Mouse (Mus musculus) hematopoietic stem cell, adult 5-6 weeks (primary cell): Measurements from ENCODE around the gene Ubxn6. TPM values are rescaled to one million over a fixed set of nuclear protein-coding genes. Genes with fewer than 3 reads are reported as not detected.
"Not testable (repeated sequence)": the region's sequence is repeated elsewhere in the genome, so short reads cannot be mapped to it uniquely, and the experiment has no call there.

Source experiments
- ATAC-seq, 2 experiments: fragments of 125-278 bp in 1 of 2; replicated peaks in 1 of 2; 2 replicates each; pipeline ENCODE4 v1.8.0; 2016 to 2017; ENCODE audit warnings: inconsistent platforms in 2 of 2, mild to moderate bottlenecking in 2 of 2, moderate number of reproducible peaks in 2 of 2, low read depth in 1 of 2, moderate TSS enrichment in 1 of 2; ENCODE audit not compliant: low FRiP score in 2 of 2, poor library complexity in 2 of 2, severe bottlenecking in 2 of 2, insufficient read depth in 1 of 2, low TSS enrichment in 1 of 2
- total RNA-seq: library from RNA; stranded (forward); fragments of 172-1452, 232-1000 nt; gene quantifications from 2 replicates; pipeline ENCODE4 v1.2.3, GENCODE M21; 2017

The Ubxn6 gene
- total RNA-seq, 1 experiment from 2014 or later = 22.1 TPM

- ATAC-seq = not testable (repeated sequence)
Measured at GRCm38 (mm10) chr17:56104821-56105220, 30.0 kb upstream of the Ubxn6 start.

DNA sequence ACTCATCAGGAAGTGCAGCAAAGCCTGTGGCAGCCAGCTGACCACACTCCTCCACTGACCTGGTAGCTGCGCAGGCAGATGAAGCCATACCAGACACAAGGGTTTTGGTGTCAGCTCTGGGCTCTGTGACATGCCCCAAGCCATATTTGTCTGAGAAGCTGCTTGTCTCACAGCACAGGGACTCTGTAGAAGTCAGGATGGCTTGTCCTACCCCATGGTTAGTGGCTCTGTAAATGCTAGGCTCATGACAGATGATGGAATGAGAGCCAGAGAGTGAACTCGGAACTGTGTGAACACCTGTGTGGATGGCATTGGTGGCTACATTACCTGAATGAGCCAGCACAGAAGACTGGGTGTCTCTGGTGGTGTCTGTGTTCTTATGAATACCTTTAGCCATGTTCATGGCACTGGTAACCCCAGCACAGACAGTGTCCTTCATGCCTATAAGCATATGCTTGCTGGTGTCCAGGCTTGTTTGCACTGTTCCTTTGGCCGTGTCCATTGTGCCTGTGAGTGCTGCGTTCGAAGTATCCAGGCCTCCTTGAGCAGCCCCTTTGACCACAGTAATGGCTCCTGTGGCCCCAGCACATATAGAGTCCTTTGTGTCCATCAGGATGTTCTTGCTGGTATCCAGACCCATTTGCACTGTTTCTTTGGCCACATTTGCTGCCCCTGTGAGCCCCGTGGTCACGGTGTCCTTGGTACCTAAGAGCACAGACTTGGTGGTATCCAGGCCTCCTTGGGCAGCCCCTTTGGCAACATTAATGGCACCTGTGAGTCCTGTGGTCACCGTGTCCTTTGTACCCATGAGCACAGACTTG, 28.8 kb upstream of the Ubxn6 start:
- no peak for ATAC-seq

GRCm38 (mm10) chr17:56102927-56103326, 28.1 kb upstream of the Ubxn6 start:
- no peak for ATAC-seq

DNA sequence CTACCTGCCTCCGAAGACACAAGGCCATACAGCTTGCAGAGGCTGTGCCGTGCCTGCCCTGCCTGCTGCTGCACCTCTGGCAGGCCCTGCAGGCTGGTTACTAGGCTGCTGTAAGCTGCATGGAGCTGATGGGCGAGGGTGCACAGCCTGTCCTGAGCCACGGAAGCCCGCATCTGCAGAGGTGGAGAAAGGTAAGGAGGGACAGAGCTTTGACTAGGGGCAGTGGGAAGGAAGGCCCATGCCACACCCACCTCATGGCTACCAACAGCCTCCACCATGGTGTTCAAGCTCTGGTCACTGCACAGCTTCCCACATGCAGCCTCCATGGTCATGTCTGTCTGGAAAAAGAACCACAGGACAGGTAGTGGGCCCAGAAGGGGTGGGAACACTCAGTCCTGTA, 27.3 kb upstream of the Ubxn6 start:
- ATAC-seq = no peak

DNA sequence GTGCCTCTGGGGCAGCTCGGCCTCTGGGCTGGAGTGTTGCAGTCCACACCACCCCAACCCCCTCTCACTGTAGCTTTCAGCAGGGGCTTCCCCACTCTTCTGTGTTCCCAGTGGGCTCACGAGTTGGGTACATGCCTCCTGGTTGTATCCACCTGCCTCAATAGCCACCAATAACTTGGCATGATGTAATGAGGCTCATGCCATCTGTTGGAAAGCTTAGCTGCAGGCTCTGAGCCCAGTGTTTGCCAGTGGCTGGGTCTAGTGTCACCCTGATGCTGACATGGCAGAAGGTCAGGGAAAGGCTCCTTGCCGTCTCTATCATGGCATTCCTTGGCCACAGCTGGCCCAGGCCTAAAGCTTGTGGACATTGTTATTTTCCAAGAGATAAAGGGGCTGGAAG, 26.0 kb upstream of the Ubxn6 start:
- no peak for ATAC-seq

- no peak for ATAC-seq
Measured at GRCm38 (mm10) chr17:56098711-56099572, 24.1 kb upstream of the Ubxn6 start.

- ATAC-seq = no peak
Measured at GRCm38 (mm10) chr17:56098180-56098579, 23.4 kb upstream of the Ubxn6 start.

- no peak for ATAC-seq
Measured at GRCm38 (mm10) chr17:56096883-56097282, 22.1 kb upstream of the Ubxn6 start.

- ATAC-seq = no peak
Measured at GRCm38 (mm10) chr17:56092794-56093193, 18.0 kb upstream of the Ubxn6 start.

DNA sequence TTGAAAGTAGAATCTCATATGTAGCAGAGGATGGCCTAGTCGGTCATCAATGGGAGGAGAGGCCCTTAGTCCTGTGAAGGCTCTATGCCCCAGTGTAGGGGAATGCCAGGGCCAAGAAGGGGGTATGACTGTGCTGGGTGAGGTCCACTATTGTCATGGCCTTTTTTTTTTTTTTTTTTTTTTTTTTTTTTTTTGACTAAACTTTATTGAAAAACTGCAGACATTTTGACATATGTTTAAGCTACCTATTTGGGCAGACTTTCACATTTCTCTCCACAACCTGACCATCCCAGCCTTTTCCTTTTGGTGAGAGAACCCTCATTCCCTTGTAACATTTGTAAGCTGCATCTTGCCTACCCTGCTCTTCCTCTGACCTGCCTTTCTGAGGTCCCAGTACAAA, 17.5 kb upstream of the Ubxn6 start:
- ATAC-seq = no peak

GRCm38 (mm10) chr17:56080781-56081585, 6.2 kb upstream of the Ubxn6 start:
- no peak for ATAC-seq

- ATAC-seq = no peak
Measured at GRCm38 (mm10) chr17:56079921-56080320, 5.1 kb upstream of the Ubxn6 start.

GRCm38 (mm10) chr17:56078880-56079795, 4.3 kb upstream of the Ubxn6 start, which contains the start of gene Hdgfl2:
Gene Hdgfl2 (plus strand): TSS chr17:56079634.
- peak; percentile 82 to 84 for ATAC-seq

DNA sequence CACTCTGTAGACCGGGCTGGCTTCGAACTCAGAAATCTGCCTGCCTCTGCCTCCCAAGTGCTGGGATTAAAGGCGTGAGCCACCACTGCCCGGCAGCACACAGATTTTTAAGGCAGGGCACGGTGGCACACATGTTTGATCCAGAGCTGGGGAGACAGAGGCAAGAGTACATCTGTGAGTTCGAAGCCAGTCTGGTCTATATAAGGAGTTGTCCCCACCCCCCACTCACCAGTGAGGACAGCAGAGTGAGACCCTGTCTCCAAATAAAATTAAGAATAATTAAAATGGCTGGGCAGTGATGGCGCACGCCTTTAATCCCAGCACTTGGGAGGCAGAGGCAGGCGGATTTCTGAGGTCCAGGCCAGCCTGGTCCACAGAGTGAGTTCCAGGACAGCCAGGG, 3.5 kb upstream of the Ubxn6 start:
- not testable (repeated sequence) for ATAC-seq

GRCm38 (mm10) chr17:56077523-56077922, 2.7 kb upstream of the Ubxn6 start:
- ATAC-seq = no peak

GRCm38 (mm10) chr17:56074097-56074826, 566 bp downstream of the Ubxn6 start:
- peak; percentile 13 to 44; a peak in 3 of 4 replicates for ATAC-seq
